Mouse (Mus musculus) heart, adult 2 months (tissue): Measurements from ENCODE around the gene Fv1. TPM values are rescaled to one million over a fixed set of nuclear protein-coding genes. Genes with fewer than 3 reads are reported as not detected.

Experiments
- DNase-seq, 2 experiments: peaks; one replicate each; pipeline ENCODE4 v3.0.0; 2021
- H3K27ac ChIP-seq: fragments of 200-600 bp; 2 replicates; pipeline ENCODE4 v1.8.1; 2022
- H3K27me3 ChIP-seq: fragments of 200-500 bp; 2 replicates; pipeline ENCODE4 v1.6.1; 2012; ENCODE audit warnings: mild to moderate bottlenecking, low read length, inconsistent platforms, mixed read lengths; ENCODE audit not compliant: control insufficient read depth, insufficient read depth
- H3K36me3 ChIP-seq: fragments of 200-500 bp; 2 replicates; pipeline ENCODE4 v1.6.1; 2012; ENCODE audit warnings: low read length, inconsistent platforms; ENCODE audit not compliant: control insufficient read depth, insufficient read depth
- H3K4me1 ChIP-seq: fragments of 200-500 bp; 2 replicates; pipeline ENCODE4 v1.6.1; 2011; ENCODE audit warnings: low read length; ENCODE audit not compliant: control insufficient read depth, insufficient read depth
- H3K4me3 ChIP-seq: fragments of 200-600 bp; 2 replicates; pipeline ENCODE4 v1.8.1; 2022
- H3K79me2 ChIP-seq: fragments of 200-500 bp; replicated peaks from 2 replicates; pipeline ENCODE4 v1.6.1; 2012; ENCODE audit warnings: mild to moderate bottlenecking, inconsistent platforms, low read length, moderate library complexity, mixed read lengths; ENCODE audit not compliant: control insufficient read depth, insufficient read depth
- H3K9ac ChIP-seq: fragments of 200-500 bp; 2 replicates; pipeline ENCODE4 v1.6.1; 2012; ENCODE audit warnings: low read depth, mild to moderate bottlenecking, control low read depth, inconsistent platforms, low read length, mixed read lengths
- CTCF ChIP-seq: fragments of 200-600 bp; IDR thresholded peaks from 2 replicates; pipeline ENCODE4 v1.8.1; 2022; ENCODE audit warnings: antibody characterized with exemption, mild to moderate bottlenecking, moderate library complexity
- EP300 ChIP-seq: fragments of 200-500 bp; IDR thresholded peaks from 2 replicates; pipeline ENCODE4 v1.6.1; 2011; ENCODE audit warnings: low read depth, low read length, control low read depth; ENCODE audit not compliant: insufficient read depth
- POLR2A ChIP-seq: fragments of 200-500 bp; IDR thresholded peaks from 2 replicates; pipeline ENCODE4 v1.6.1; 2011; ENCODE audit warnings: mild to moderate bottlenecking, low read depth, low read length, control low read depth; ENCODE audit not compliant: insufficient read depth
- WGBS: fragments of 180-500 bp; shearing (Covaris S2); methylation state at CpG from one replicate; pipeline ENCODE4 v1.1.7; 2018; 5-methylcytosine and 5-hydroxymethylcytosine counted together
- intact Hi-C: fragments of 180-260 bp; cut with DNase I; formaldehyde crosslinking; loops from one replicate; pipeline ENCODE4 v1.15.1; 2025
- polyA plus RNA-seq: library from polyadenylated mRNA; depleted of rRNA; stranded (reverse); fragments of >200 nt; gene quantifications from 2 replicates; pipeline ENCODE4 v1.2.3, GENCODE M21; 2012
- total RNA-seq, 2 experiments: library from RNA; stranded (reverse); gene quantifications; 2 replicates each; pipeline ENCODE4 v1.2.3; 2021

Fv1 gene
- total and polyA plus RNA-seq, 3 experiments = 3.3 to 22.8 (median 21.1) TPM

DNA sequence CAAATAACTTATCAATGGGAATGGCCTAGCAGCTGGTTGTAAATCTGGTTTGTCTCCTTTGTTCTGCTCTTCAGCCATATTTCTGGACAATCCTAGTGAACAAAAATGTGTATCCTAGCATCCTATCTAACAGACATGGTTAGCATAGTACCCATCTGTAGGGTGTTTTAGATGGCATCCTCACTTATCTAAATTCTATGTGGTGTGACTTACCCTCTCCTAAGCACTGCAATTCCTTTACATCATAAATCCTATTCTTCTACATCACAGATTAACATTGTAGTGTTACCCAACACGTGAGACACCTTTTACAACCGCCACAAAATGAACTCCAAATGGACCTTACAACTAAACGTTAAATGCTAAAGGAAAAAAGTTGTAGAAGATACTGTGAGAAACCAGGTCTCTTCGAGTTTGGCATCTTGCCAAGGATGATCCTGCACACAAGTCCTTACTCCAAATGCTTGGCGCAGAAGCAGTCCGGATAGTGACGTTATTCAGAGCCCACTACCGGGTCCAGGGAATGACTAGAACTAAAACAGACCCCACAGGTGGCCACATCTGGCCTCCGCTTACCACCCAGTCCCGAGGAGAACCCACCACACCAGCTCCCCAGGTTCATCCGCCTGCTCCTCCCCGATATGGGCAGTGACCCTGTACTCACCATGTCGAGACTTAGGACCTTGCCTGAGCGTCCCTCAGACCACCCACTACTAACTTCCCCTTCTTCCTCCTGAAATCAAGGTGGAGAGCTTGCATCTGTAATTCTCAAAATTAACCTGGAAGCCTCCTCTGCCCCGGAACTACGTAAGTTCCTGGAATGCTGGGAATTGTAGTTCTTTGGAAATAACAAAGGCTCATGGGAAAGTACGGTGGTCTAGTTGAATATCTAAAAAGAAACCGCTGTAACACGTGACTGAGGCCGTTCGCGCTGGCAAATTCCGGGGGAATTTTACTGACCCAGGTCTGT, 20.9 kb upstream of the Fv1 start, which contains the start of gene Zfp933:
Gene Zfp933 (minus strand): TSS at position 753 of the 970 bp plus-strand sequence.
- H3K27ac ChIP-seq = peak within 1 kb of the TSS; percentile 92
- intact Hi-C loops = loop anchor here (2.0 to 5.0 kb wide), 2 partner anchors 19 to 36 kb away; no protein-coding TSS in a partner anchor
- no peaks in the 10 kb centered on the region; the same call in 1 of the 2 replicates for H3K36me3 ChIP-seq
- peak; percentile 56; the same call in 1 of the 2 replicates for TF ChIP-seq POLR2A
- TF ChIP-seq CTCF = no peak
- WGBS = 2% methylated on average over 23 of the region's 23 CpGs
- no peaks in the 10 kb centered on the region for H3K27me3 ChIP-seq
- peak; percentile 73 to 74 for DNase-seq
- H3K4me1 ChIP-seq = peaks cover 4% of the 10 kb centered on the region
- H3K9ac ChIP-seq = peak within 1 kb of the TSS; percentile 76
- peak within 1 kb of the TSS; percentile 84 for H3K4me3 ChIP-seq
- no peaks in the 10 kb centered on the region; the same call in 1 of the 2 replicates for H3K79me2 ChIP-seq

DNA sequence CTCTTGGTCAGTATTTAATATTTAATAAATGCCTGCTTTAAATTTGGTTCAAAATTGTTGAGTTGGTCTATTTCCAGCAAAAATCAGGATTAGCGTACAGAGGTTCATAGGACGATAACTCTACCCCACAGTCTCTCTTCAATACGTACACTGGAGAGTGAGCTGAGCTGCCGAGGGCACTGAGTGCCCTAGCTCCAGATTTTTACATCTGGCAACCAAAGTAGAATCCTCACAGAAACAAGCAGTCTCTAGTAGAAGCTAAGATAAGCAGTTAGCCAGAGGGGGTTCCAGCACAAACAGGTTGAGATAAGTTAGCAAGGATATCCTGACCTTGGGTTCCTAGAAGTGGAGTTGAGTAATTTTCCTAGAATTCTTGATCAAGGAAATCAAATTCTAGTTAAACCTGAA, 20.2 kb upstream of the Fv1 start:
- 0% methylated on average over 4 of the region's 4 CpGs for WGBS
- no peak; the same call in 1 of the 2 replicates for TF ChIP-seq POLR2A
- TF ChIP-seq CTCF = no peak
- no peak for TF ChIP-seq EP300
- peak overlapping the region; percentile 71 for H3K9ac ChIP-seq
- no peaks in the 10 kb centered on the region; the same call in 1 of the 2 replicates for H3K36me3 ChIP-seq
- H3K4me1 ChIP-seq = peaks cover 4% of the 10 kb centered on the region
- H3K27me3 ChIP-seq = no peaks in the 10 kb centered on the region
- H3K79me2 ChIP-seq = no peaks in the 10 kb centered on the region; the same call in 1 of the 2 replicates
- H3K4me3 ChIP-seq = peak overlapping the region; percentile 84
- peak overlapping the region; percentile 92 for H3K27ac ChIP-seq
- intact Hi-C loops = loop anchor here (2.0 to 5.0 kb wide), 2 partner anchors 18 to 36 kb away; no protein-coding TSS in a partner anchor
- no peak for DNase-seq

DNA sequence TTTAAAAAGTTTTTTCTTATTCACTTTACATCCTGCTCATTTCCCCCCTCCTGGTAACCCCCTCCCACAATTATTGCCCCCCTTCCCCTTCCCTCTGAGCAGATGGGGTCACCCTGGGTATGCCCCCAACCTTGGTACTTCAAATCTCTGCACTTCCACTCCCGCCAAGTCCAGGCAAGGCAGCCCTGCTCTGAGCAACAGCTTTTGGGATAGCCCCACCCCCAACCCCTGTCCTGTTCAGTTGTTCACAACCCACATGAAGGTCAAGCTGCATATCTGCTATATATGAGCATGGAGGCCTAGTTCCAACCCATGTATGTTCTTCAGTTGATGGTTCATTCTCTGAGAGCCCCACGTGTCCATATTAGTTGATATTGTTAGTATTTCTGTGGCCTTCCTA, 18.0 kb upstream of the Fv1 start:
- Histone ChIP-seq H3K79me2 (no peaks in the 10 kb centered on the region; the same call in 1 of the 2 replicates), H3K27ac (no peak overlapping the region), H3K4me3 (no peak overlapping the region), H3K27me3 (no peaks in the 10 kb centered on the region), H3K9ac (no peak overlapping the region), H3K36me3 (no peaks in the 10 kb centered on the region; the same call in 1 of the 2 replicates), H3K4me1 (peaks cover 4% of the 10 kb centered on the region)
- TF ChIP-seq CTCF (no peak), POLR2A (no peak), EP300 (no peak)
- no peak for DNase-seq
- intact Hi-C loops = no loop called here
- WGBS = 60% methylated on average over 2 of the region's 2 CpGs

DNA sequence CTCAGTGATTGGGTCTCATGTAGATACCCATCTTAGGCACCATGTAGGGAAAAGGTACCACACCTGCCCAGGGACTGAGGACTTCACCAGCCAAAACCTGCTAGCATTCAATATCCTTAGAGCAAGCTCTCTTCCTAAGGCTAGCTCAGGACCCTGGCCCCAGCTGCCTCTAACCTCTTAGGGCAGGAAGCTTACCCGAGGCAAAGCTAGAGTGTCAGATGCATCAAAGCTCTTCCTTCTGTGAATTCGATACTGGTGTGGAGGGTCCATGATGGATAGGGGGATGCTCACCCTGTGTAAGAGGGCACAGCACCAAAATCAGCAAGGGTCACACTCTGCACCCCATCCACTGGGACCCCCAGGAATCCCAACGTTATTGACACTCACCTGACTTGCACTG, 6.7 kb upstream of the Fv1 start:
- no peaks in the 10 kb centered on the region for H3K4me1 ChIP-seq
- no peaks in the 10 kb centered on the region for H3K79me2 ChIP-seq
- no peak overlapping the region for H3K27ac ChIP-seq
- 86% methylated on average over 3 of the region's 3 CpGs for WGBS
- H3K27me3 ChIP-seq = no peaks in the 10 kb centered on the region
- no peak overlapping the region for H3K4me3 ChIP-seq
- H3K36me3 ChIP-seq = no peaks in the 10 kb centered on the region
- intact Hi-C loops = no loop called here
- no peak overlapping the region for H3K9ac ChIP-seq
- DNase-seq = no peak
- TF ChIP-seq POLR2A (no peak), EP300 (no peak), CTCF (no peak)

DNA sequence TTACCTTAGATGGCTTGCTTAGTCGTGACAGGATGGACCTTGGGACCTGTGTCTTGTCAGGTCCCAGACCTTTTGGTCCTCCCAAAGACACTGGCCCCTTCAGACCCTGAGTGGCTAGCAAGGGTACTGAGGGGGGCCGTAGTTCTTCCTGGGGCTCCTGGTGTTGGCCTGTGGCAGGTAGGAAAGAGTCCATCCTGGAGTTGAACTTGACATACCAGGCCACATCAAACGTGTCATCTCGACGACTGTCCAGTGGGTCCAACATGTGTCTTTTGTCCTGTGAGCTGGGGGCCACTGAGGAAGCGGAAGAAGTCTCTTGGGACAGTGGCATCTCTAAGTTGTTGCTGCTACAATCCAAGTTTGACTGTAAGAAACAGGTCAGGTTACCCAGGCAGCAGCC, 3.1 kb upstream of the Fv1 start:
- Histone ChIP-seq H3K4me1 (peaks cover 8% of the 10 kb centered on the region), H3K9ac (no peak overlapping the region), H3K27me3 (no peaks in the 10 kb centered on the region), H3K27ac (no peak overlapping the region), H3K4me3 (no peak overlapping the region), H3K79me2 (no peaks in the 10 kb centered on the region), H3K36me3 (peaks cover 3% of the 10 kb centered on the region; the same call in 1 of the 2 replicates)
- intact Hi-C loops = loop anchor here (2.0 to 5.0 kb wide), 3 partner anchors 17 to 72 kb away; partner anchors contain the start of genes Mfn2, Plod1 and Zfp933
- DNase-seq = no peak
- TF ChIP-seq CTCF = no peak
- no peak for TF ChIP-seq EP300
- TF ChIP-seq POLR2A = no peak
- WGBS = 89% methylated on average over 6 of the region's 6 CpGs
